Mouse (Mus musculus) heart, embryonic 10.5 days (tissue): ENCODE results near the gene Ppfia2. TPM values are rescaled to one million over a fixed set of nuclear protein-coding genes. Genes with fewer than 3 reads are reported as not detected.

Experiments
- DNase-seq: peaks from one replicate; pipeline ENCODE4 v3.0.0-alpha.2; 2017; ENCODE audit warnings: low spot score
- H3K27ac ChIP-seq: fragments of 300-500 bp; sonication (generic); 2 replicates; pipeline ENCODE4 v1.5.1; 2016; ENCODE audit warnings: mild to moderate bottlenecking
- H3K27me3 ChIP-seq: fragments of 300-500 bp; sonication (generic); 2 replicates; pipeline ENCODE4 v1.6.1; 2016; ENCODE audit warnings: mild to moderate bottlenecking; ENCODE audit not compliant: poor library complexity, insufficient read depth, severe bottlenecking
- H3K36me3 ChIP-seq: fragments of 300-500 bp; sonication (generic); 2 replicates; pipeline ENCODE4 v1.6.1; 2016; ENCODE audit warnings: mild to moderate bottlenecking, moderate library complexity
- H3K4me1 ChIP-seq: fragments of 300-500 bp; sonication (generic); 2 replicates; pipeline ENCODE4 v1.6.1; 2016; ENCODE audit warnings: mild to moderate bottlenecking
- H3K4me3 ChIP-seq: fragments of 300-500 bp; sonication (generic); 2 replicates; pipeline ENCODE4 v1.5.1; 2016; ENCODE audit warnings: mild to moderate bottlenecking, moderate library complexity
- H3K9me3 ChIP-seq: fragments of 300-500 bp; sonication (generic); 2 replicates; pipeline ENCODE4 v1.6.1; 2016; ENCODE audit warnings: mild to moderate bottlenecking, moderate library complexity
- WGBS: fragments of 180-500 bp; shearing (Covaris S2); methylation state at CpG from one replicate; pipeline ENCODE4 v1.1.7; 2016; 5-methylcytosine and 5-hydroxymethylcytosine counted together
- polyA plus RNA-seq: library from polyadenylated mRNA; unstranded; fragments of >200 nt; fragmentation: Nextera tagmentation; extraction: Ambion mirVana; gene quantifications from 2 replicates; pipeline ENCODE4 v1.2.1, GENCODE M21; 2016

Gene Ppfia2
- polyA plus RNA-seq, 1 experiment from 2014 or later, result 0.10 TPM

GRCm38 (mm10) chr10:106609177-106609981 is 139.2 kb downstream of the Ppfia2 start:
- Histone ChIP-seq H3K36me3 (no peaks in the 10 kb centered on the region), H3K9me3 (no peaks in the 10 kb centered on the region), H3K27ac (no peak overlapping the region), H3K27me3 (no peaks in the 10 kb centered on the region), H3K4me3 (no peak overlapping the region), H3K4me1 (no peaks in the 10 kb centered on the region)
- whole genome bisulfite sequencing, result 34% methylated on average over 7 of the region's 7 CpGs
- DNase-seq, result no peak

GRCm38 (mm10) chr10:106610222-106610621 is 140.1 kb downstream of the Ppfia2 start:
- H3K27ac ChIP-seq, result no peak overlapping the region
- H3K4me1 ChIP-seq, result no peaks in the 10 kb centered on the region
- 89% methylated on average over 3 of the region's 3 CpGs for WGBS
- no peak for DNase-seq
- H3K27me3 ChIP-seq, result no peaks in the 10 kb centered on the region
- H3K4me3 ChIP-seq, result no peak overlapping the region
- no peaks in the 10 kb centered on the region for H3K9me3 ChIP-seq
- H3K36me3 ChIP-seq, result no peaks in the 10 kb centered on the region

DNA sequence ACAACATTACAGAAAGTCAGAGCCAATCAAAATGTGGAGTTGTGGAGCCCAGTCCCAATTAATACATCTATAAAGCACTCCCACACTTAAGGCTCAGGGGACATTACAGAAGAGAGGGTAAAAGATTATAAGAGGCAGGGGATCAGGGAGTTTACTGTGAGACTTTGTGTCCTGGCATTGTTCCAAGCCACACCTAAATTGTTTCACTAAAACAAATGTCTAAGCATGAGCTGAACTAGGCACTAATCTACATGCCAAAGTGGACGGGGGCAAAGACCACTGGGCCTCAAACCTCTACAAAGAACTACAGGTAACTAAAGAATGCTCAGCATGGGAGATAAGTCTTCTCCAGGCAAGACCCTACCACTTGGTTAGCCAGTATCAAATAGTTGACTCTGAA is 148.1 kb downstream of the Ppfia2 start:
- 69% methylated on average over 1 of the region's 1 CpGs for WGBS
- no peak overlapping the region for H3K27ac ChIP-seq
- H3K4me1 ChIP-seq, result no peaks in the 10 kb centered on the region
- H3K4me3 ChIP-seq, result no peak overlapping the region
- no peaks in the 10 kb centered on the region for H3K27me3 ChIP-seq
- H3K9me3 ChIP-seq, result no peaks in the 10 kb centered on the region
- DNase-seq, result no peak
- no peaks in the 10 kb centered on the region for H3K36me3 ChIP-seq

DNA sequence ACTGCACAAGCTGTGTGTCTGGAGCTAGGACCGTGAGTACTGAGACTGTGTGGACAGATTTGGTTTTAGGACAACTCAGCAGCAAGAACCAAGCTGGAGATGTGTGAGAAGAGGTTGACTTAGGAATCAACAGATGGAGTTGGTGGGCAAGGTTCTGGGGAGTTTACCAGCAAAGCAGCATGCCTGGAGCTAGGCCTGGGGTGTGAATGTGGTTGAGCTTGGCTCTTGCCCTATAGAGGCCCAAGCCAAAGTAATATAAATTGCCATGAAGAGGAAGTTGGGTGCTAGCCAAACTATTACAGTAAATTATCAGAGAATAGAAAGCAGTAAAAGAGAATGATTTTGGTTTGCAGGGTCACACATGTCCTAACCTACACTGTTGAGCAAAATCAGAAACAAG is 150.8 kb downstream of the Ppfia2 start:
- Histone ChIP-seq H3K36me3 (no peaks in the 10 kb centered on the region), H3K4me1 (no peaks in the 10 kb centered on the region), H3K9me3 (no peaks in the 10 kb centered on the region), H3K4me3 (no peak overlapping the region), H3K27me3 (no peaks in the 10 kb centered on the region), H3K27ac (no peak overlapping the region)
- WGBS, result 87% methylated on average over 1 of the region's 1 CpGs
- no peak for DNase-seq

DNA sequence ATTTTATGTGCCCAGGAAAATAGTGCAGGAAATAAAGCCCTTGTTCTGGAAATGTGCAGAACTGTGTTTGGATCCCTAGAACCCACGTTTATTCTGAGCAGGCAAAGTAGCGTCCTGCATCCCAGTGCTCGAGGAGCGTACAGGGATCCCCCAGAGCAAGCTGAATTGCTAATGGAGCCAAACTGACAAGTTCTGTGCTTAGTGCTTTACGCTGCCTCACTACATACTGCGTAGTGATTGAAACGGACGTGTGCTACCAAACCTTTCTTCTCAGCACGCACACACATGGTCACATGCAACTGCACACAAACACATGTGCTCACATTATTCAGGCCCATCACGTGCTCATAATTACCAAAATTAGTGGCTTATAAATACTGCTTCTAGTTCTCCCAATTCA is 153.2 kb downstream of the Ppfia2 start:
- 81% methylated on average over 10 of the region's 10 CpGs for WGBS
- H3K9me3 ChIP-seq, result no peaks in the 10 kb centered on the region
- H3K27ac ChIP-seq, result no peak overlapping the region
- H3K27me3 ChIP-seq, result no peaks in the 10 kb centered on the region
- no peaks in the 10 kb centered on the region for H3K4me1 ChIP-seq
- no peaks in the 10 kb centered on the region for H3K36me3 ChIP-seq
- no peak overlapping the region for H3K4me3 ChIP-seq
- DNase-seq, result no peak

GRCm38 (mm10) chr10:106632171-106632935 is 162.2 kb downstream of the Ppfia2 start:
- Histone ChIP-seq H3K4me3 (no peak overlapping the region), H3K9me3 (no peaks in the 10 kb centered on the region), H3K27me3 (no peaks in the 10 kb centered on the region), H3K4me1 (no peaks in the 10 kb centered on the region), H3K36me3 (no peaks in the 10 kb centered on the region), H3K27ac (no peak overlapping the region)
- 71% methylated on average over 18 of the region's 18 CpGs for WGBS
- DNase-seq, result no peak

- WGBS, result 74% methylated on average over 7 of the region's 7 CpGs
- no peak for DNase-seq
Measured at GRCm38 (mm10) chr10:106633898-106634297, 163.8 kb downstream of the Ppfia2 start.

GRCm38 (mm10) chr10:106652276-106652675 is 182.1 kb downstream of the Ppfia2 start:
- WGBS, result 89% methylated on average over 4 of the region's 4 CpGs

More at GRCm38 (mm10) chr10:106633898-106634297, 163.8 kb downstream of the Ppfia2 start:
- H3K9me3 ChIP-seq, result no peaks in the 10 kb centered on the region
- no peaks in the 10 kb centered on the region for H3K4me1 ChIP-seq
- H3K36me3 ChIP-seq, result no peaks in the 10 kb centered on the region
- no peak overlapping the region for H3K4me3 ChIP-seq
- no peaks in the 10 kb centered on the region for H3K27me3 ChIP-seq
- H3K27ac ChIP-seq, result no peak overlapping the region

DNA sequence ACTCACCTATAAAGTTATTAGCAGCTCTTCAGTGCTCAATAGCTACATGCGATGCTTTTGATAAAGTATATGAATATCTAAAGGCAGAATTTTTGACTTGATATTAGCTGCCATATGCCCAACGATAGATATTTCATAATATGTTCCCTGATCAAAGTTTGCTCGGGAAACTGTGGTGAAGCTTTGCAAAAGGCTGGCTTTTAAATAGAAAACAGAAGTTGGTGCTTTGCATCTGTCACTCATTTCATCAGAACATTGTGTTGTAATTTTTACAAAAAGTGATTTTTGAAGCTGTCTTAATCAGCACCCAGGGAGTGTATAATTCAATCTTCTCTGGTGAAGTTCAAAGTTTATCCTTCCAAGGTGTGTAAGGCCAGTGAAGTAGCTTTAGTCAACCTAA is 195.1 kb downstream of the Ppfia2 start:
- H3K27me3 ChIP-seq, result no peaks in the 10 kb centered on the region
- H3K4me1 ChIP-seq, result no peaks in the 10 kb centered on the region
- no peak overlapping the region for H3K4me3 ChIP-seq
- no peaks in the 10 kb centered on the region for H3K9me3 ChIP-seq
- DNase-seq, result no peak
- no peak overlapping the region for H3K27ac ChIP-seq
- WGBS, result 78% methylated on average over 3 of the region's 3 CpGs
- no peaks in the 10 kb centered on the region for H3K36me3 ChIP-seq

More at GRCm38 (mm10) chr10:106652276-106652675, 182.1 kb downstream of the Ppfia2 start:
- Histone ChIP-seq H3K27ac (no peak overlapping the region), H3K9me3 (no peaks in the 10 kb centered on the region), H3K27me3 (no peaks in the 10 kb centered on the region), H3K36me3 (no peaks in the 10 kb centered on the region), H3K4me3 (no peak overlapping the region), H3K4me1 (no peaks in the 10 kb centered on the region)
- DNase-seq, result no peak

DNA sequence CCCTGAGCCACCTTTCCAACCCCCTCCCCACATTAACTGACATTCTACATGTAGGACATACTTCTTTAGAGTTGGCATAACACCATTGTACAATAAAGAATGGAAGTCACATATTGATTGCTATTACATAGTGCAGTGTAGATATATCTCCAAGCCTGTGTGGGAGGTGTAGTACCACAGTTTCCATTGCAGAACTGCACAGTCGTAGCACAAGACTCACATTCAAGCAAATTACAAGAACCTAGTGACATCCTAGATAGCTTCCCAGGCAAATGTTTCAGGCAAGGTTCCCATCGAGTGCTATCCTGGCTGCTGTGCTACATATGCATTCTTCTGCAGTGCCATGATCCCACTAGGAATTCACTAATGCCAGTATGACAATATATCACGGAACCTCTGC is 200.0 kb downstream of the Ppfia2 start:
- no peak for DNase-seq
- 76% methylated on average over 3 of the region's 3 CpGs for WGBS
- no peak overlapping the region for H3K27ac ChIP-seq
- no peaks in the 10 kb centered on the region for H3K9me3 ChIP-seq
- H3K4me3 ChIP-seq, result no peak overlapping the region
- no peaks in the 10 kb centered on the region for H3K36me3 ChIP-seq
- H3K27me3 ChIP-seq, result no peaks in the 10 kb centered on the region
- H3K4me1 ChIP-seq, result no peaks in the 10 kb centered on the region

GRCm38 (mm10) chr10:106681395-106681794 is 211.3 kb downstream of the Ppfia2 start:
- Histone ChIP-seq H3K27ac (no peak overlapping the region), H3K9me3 (no peaks in the 10 kb centered on the region), H3K36me3 (no peaks in the 10 kb centered on the region), H3K27me3 (no peaks in the 10 kb centered on the region), H3K4me3 (no peak overlapping the region), H3K4me1 (no peaks in the 10 kb centered on the region)
- WGBS, result 82% methylated on average over 5 of the region's 5 CpGs
- DNase-seq, result no peak

DNA sequence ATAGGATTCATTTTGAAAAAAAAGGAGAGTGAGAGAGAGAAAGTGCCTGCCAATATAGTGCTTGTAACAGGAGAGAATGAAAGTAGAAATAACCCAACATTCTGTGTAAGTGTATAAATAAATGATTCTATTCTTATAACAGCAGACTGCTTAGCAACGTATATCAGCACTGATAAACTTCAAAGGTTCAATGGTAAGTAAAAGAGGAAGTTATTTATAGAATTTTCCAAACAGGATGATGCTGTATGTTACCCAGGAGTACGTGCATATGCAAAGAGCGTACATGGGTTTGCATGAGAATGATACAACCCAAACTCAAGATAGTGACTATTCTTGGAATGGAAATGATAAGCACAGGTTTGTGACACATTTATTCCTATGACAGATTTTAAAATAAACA is 215.4 kb downstream of the Ppfia2 start:
- no peak for DNase-seq
- Histone ChIP-seq H3K4me1 (no peaks in the 10 kb centered on the region), H3K4me3 (no peak overlapping the region), H3K27me3 (no peaks in the 10 kb centered on the region), H3K27ac (no peak overlapping the region), H3K9me3 (no peaks in the 10 kb centered on the region), H3K36me3 (no peaks in the 10 kb centered on the region)
- 54% methylated on average over 3 of the region's 3 CpGs for whole genome bisulfite sequencing

DNA sequence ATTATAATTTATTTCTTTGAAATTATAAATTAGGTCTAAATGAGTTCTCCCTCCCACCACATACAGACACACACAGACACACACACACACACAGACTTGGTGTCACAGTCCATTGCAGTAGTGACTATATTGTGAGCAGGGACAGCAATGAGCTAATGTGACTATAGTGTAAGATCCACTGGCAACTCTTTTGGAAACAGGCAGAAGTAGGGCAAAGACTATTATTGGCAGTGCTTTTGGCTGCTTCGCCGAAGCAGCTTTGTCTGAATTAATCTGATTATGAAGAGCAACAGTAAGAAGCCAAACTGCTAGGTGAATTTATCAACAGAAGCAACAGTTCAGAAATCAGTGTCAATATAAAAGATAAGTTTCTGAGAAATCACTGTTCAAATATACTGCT is 249.8 kb downstream of the Ppfia2 start:
- no peaks in the 10 kb centered on the region for H3K9me3 ChIP-seq
- no peak overlapping the region for H3K27ac ChIP-seq
- no peak overlapping the region for H3K4me3 ChIP-seq
- H3K4me1 ChIP-seq, result no peaks in the 10 kb centered on the region
- WGBS, result 79% methylated on average over 2 of the region's 2 CpGs
- H3K36me3 ChIP-seq, result no peaks in the 10 kb centered on the region
- no peak for DNase-seq
- H3K27me3 ChIP-seq, result no peaks in the 10 kb centered on the region
